Mouse (Mus musculus): ENCODE measurements around the gene 1700092M07Rik.

DNA sequence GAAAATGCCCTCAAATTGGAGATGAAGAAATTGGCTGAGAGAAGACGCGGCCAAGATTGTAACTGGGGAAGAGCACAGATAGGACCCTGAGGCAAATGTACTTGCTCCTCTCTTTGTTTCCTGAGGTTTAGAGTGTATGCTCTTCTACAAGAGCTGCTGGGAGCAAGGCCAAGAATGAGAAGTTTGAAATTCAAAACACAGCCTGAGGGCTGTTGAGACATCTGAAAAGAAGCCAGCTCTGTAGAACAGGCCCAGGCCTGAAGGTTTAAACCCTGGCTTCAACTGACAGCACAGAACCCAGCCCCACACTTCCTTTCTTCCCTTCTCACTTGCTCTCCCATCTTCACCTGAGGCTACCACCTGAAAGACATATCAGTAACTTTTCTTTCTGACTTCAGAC lies 30.5 kb upstream of the 1700092M07Rik start:
- TF ChIP-seq CTCF (conservative IDR thresholded peaks at IDR 0.05; ENCODE audit: low read length) (no peak), NANOG (IDR thresholded peaks at IDR 0.05; ENCODE audit: borderline replicate concordance, low read length) (no peak), POU5F1 (IDR thresholded peaks at IDR 0.05; ENCODE audit: borderline replicate concordance, low read length) (no peak)

All from E14TG2a.4 (cell line).